Mouse (Mus musculus) midbrain, embryonic 12.5 days (tissue): ENCODE results near the gene Mpzl3. TPM values are rescaled to one million over a fixed set of nuclear protein-coding genes. Genes with fewer than 3 reads are reported as not detected.

ENCODE experiments used
- ATAC-seq: fragments of 200-750 bp; cut with Nextera tagmentation; 2 replicates; pipeline ENCODE4 v1.8.0; 2017; ENCODE audit warnings: low read depth, moderate TSS enrichment, moderate library complexity; ENCODE audit not compliant: low FRiP score
- H3K27ac ChIP-seq: fragments of 300-500 bp; sonication (generic); replicated peaks from 2 replicates; pipeline ENCODE4 v1.5.1; 2016; ENCODE audit warnings: mild to moderate bottlenecking
- H3K27me3 ChIP-seq: fragments of 300-500 bp; sonication (generic); 2 replicates; pipeline ENCODE4 v1.6.1; 2016; ENCODE audit warnings: mild to moderate bottlenecking
- H3K36me3 ChIP-seq: fragments of 300-500 bp; sonication (generic); 2 replicates; pipeline ENCODE4 v1.6.1; 2016
- H3K4me1 ChIP-seq: fragments of 300-500 bp; sonication (generic); 2 replicates; pipeline ENCODE4 v1.6.1; 2016
- H3K4me2 ChIP-seq: fragments of 300-500 bp; sonication (generic); replicated peaks from 2 replicates; pipeline ENCODE4 v1.6.1; 2016; ENCODE audit warnings: mild to moderate bottlenecking, moderate library complexity
- H3K4me3 ChIP-seq: fragments of 300-500 bp; sonication (generic); 2 replicates; pipeline ENCODE4 v1.5.1; 2016; ENCODE audit warnings: mild to moderate bottlenecking
- H3K9ac ChIP-seq: fragments of 300-500 bp; sonication (generic); replicated peaks from 2 replicates; pipeline ENCODE4 v1.6.1; 2016; ENCODE audit warnings: mild to moderate bottlenecking, moderate library complexity
- H3K9me3 ChIP-seq: fragments of 300-500 bp; sonication (generic); 2 replicates; pipeline ENCODE4 v1.6.1; 2016; ENCODE audit warnings: mild to moderate bottlenecking
- WGBS: fragments of 180-500 bp; shearing (Covaris S2); methylation state at CpG from one replicate; pipeline ENCODE4 v1.1.7; 2016; 5-methylcytosine and 5-hydroxymethylcytosine counted together
- polyA plus RNA-seq: library from polyadenylated mRNA; unstranded; fragments of >200 nt; fragmentation: Nextera tagmentation; extraction: Ambion mirVana; gene quantifications from 2 replicates; pipeline ENCODE4 v1.2.1, GENCODE M21; 2016

The Mpzl3 gene
- polyA plus RNA-seq, 1 experiment from 2014 or later: 2.4 TPM

DNA sequence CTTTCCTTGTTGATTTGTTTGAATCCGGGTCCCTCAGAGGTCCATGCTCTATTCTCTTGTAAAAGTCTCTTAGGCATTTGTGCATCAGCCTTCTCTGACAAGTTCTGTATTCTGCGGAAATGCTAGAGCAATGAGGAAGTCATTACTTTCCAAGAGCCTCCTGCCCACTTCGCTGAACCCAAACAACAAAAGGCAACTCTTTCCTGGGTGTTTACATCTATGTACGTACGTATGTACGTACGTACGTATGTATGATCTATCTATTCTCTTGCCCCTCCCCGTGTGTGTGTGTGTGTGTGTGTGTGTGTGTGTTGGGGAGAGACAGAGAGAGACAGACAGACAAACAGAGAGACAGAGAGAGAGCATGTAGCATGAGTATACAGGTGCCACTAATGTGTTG is 61.8 kb downstream of the Mpzl3 start:
- no peak overlapping the region for H3K9ac ChIP-seq
- H3K4me2 ChIP-seq: no peak overlapping the region
- peaks cover 14% of the 10 kb centered on the region for H3K4me1 ChIP-seq
- 68% methylated on average over 9 of the region's 9 CpGs for WGBS
- H3K36me3 ChIP-seq: no peaks in the 10 kb centered on the region
- H3K4me3 ChIP-seq: no peak overlapping the region
- ATAC-seq: no peak
- peaks cover 25% of the 10 kb centered on the region for H3K27me3 ChIP-seq
- H3K9me3 ChIP-seq: no peaks in the 10 kb centered on the region
- H3K27ac ChIP-seq: no peak overlapping the region

DNA sequence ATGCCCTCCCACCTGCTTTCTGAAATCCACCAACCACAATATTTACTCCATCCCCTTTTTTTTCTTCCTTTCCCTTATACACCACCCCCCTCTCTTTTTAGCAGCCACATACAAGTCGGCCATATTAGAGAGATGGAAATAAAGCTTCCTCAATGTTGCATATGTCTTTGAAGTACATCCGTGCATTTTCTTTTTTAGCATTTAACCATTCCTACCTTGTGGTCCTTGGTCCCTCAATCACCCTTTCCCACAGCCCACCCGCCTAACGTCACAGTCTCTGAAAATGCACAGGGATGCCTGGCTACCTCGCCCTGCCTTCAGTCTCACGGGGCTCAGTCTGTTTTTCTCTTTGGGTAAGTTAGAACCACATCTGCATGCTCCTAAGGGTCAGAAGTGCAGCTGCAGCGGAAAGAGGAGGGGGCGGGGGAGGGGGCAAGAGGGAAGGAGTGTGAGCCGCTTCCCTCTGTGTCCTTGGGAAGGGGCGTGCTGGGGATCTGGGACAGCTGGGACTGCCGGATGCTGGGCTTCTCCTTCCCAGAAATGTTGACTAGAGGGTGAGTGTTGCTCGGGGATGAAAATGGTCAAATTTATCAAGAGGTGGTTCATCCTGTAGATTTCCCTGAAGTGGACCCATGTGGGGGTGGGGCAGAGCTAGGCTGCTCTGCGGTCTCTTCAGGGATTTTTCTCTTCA is 62.9 kb downstream of the Mpzl3 start, which contains the start of gene Scn2b:
Gene Scn2b, plus strand, starts transcription at position 42 of the 691 bp plus-strand sequence.
- 2% methylated on average over 13 of the region's 13 CpGs for WGBS
- peak within 1 kb of the TSS; percentile 63 for H3K4me2 ChIP-seq
- H3K27me3 ChIP-seq: peaks cover 25% of the 10 kb centered on the region
- H3K9me3 ChIP-seq: no peaks in the 10 kb centered on the region
- H3K9ac ChIP-seq: peak within 1 kb of the TSS; percentile 80
- peak within 1 kb of the TSS; percentile 60 for H3K4me3 ChIP-seq
- H3K36me3 ChIP-seq: no peaks in the 10 kb centered on the region
- peak within 1 kb of the TSS; percentile 72 for H3K27ac ChIP-seq
- H3K4me1 ChIP-seq: peaks cover 23% of the 10 kb centered on the region
- ATAC-seq: no peak

DNA sequence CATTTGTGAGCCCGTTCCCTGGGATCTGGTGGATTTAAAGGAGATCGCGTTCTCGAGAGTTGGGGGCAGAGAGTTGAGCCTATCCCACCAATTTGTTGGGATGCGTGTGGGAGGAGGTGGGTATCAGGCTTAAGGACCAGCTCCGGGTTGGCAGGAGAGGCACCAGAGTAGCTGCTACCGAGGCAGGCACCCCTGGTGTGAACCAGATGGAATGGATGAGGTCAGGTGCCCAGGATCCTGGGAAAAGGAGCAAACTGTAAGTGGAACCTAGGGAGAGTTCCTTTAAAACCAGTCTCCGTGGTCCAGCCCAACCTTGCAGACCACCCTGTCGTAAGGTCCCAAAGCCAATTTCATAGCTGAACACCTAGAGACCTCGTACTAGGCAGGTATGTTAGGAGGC is 63.6 kb downstream of the Mpzl3 start:
- H3K4me2 ChIP-seq: peak overlapping the region; percentile 63
- H3K4me3 ChIP-seq: peak overlapping the region; percentile 60
- peak overlapping the region; percentile 80 for H3K9ac ChIP-seq
- ATAC-seq: no peak
- H3K4me1 ChIP-seq: peaks cover 23% of the 10 kb centered on the region
- H3K27ac ChIP-seq: no peak overlapping the region
- no peaks in the 10 kb centered on the region for H3K9me3 ChIP-seq
- WGBS: 30% methylated on average over 10 of the region's 10 CpGs
- peaks cover 22% of the 10 kb centered on the region for H3K27me3 ChIP-seq
- no peaks in the 10 kb centered on the region for H3K36me3 ChIP-seq

DNA sequence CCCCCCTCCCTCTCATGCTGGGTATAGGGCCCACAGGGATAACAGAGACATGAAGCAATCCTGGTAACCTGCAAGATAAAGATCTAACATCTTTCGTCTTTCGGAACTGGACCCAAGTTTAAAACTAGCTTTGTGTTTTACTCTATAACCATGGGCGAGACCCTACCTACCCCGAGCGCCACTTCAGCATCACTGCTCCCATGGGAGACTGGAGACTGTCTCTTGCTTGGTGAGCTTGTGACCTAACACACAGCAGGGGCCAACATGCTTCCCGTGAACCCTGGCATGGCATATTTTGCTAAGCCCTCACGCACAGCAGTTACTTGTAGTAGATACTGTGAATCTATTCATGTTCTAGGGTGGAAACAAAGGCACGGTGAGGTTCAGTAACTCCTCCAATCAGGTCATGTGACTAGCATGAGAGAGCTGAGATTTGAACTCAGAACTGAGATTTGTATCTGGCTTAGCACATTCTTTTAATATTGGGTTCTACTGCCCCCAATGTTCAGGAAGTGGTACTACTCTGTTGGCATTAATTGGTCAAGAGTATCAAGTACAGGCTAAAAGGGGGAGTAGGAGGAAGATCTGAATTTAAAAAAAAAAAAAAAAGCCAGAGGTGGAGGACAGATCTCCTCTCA is 64.4 kb downstream of the Mpzl3 start:
- H3K4me2 ChIP-seq: peak overlapping the region; percentile 63; the same call in 1 of the 2 replicates
- no peaks in the 10 kb centered on the region for H3K36me3 ChIP-seq
- H3K4me3 ChIP-seq: no peak overlapping the region
- no peak for ATAC-seq
- H3K27me3 ChIP-seq: peaks cover 22% of the 10 kb centered on the region
- 95% methylated on average over 8 of the region's 8 CpGs for WGBS
- no peaks in the 10 kb centered on the region for H3K9me3 ChIP-seq
- H3K4me1 ChIP-seq: peaks cover 23% of the 10 kb centered on the region
- H3K9ac ChIP-seq: no peak overlapping the region
- no peak overlapping the region for H3K27ac ChIP-seq

DNA sequence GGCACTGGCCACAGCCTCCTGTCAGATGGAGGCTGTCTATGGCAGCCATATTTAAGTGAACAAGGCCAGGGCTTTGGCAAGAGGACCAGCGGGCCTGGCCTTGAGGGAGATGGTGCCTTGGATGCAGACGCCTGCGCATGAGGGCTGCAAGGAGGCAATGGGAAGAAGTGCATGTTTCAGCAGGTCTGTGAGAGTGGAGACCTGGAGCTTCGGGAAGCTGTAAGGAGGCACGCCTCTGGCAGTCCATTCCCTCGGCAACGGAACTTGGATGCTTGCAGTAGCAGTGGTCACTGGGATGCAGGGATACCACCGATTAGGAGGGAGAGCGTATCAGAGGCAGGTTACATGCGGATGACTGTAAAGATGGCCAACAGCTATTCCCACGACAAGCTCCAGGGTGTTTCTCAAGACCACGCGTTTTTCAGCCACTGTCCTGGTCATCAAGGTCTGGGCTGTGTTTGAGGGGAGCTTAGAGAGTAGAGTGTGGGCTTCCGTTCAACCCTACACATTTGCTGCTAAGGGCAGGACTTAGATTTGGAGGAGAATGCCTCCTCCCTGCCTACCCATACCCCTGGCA is 65.1 kb downstream of the Mpzl3 start:
- no peaks in the 10 kb centered on the region for H3K9me3 ChIP-seq
- 89% methylated on average over 14 of the region's 14 CpGs for WGBS
- H3K4me2 ChIP-seq: no peak overlapping the region
- peaks cover 23% of the 10 kb centered on the region for H3K4me1 ChIP-seq
- no peak overlapping the region for H3K4me3 ChIP-seq
- no peak overlapping the region for H3K27ac ChIP-seq
- ATAC-seq: no peak
- H3K9ac ChIP-seq: no peak overlapping the region
- H3K27me3 ChIP-seq: peaks cover 22% of the 10 kb centered on the region
- H3K36me3 ChIP-seq: no peaks in the 10 kb centered on the region

DNA sequence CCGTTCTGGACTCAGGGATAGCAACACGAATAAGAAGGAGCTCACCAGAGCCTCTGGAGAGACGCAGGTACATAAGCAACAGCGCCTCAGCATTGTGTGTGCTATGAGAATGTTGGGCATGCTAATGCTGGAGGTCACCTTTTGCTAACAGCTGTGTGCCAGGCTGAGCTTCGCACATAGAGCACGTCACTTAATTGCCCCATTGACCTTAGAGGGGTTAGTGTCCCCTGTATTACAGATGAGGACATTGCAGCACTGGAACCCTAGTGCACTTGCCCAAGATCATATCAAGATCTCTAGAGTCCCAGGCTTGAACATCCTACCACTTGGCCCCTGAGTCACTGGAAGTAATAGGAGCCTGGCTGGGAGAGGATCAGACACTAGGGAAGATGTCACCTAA is 65.6 kb downstream of the Mpzl3 start:
- Histone ChIP-seq H3K9me3 (no peaks in the 10 kb centered on the region), H3K4me3 (no peak overlapping the region), H3K9ac (no peak overlapping the region), H3K4me1 (peaks cover 23% of the 10 kb centered on the region), H3K27me3 (peaks cover 22% of the 10 kb centered on the region), H3K27ac (no peak overlapping the region), H3K4me2 (no peak overlapping the region), H3K36me3 (peaks cover 4% of the 10 kb centered on the region; the same call in 1 of the 2 replicates)
- WGBS: 91% methylated on average over 6 of the region's 6 CpGs
- ATAC-seq: no peak

DNA sequence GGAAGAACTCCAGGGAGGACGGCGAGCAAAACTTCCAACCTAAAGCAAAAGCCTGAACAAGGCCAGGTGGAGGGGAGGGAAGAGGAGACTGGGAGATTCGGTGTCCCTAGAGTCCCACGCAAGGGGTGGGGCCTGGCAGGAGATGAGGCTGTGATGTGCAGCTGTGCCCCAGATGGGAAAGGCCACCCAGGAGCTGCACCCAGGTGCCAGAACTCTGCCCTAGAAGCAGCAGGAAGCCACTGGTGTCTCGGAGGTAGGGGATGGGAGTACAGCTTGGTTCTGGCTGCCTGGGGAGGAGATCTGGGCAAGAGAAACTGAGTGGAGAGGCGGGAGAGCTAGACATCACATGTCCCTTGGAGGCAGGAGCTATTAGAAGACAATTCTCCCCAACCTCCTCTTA is 66.0 kb downstream of the Mpzl3 start:
- WGBS: 64% methylated on average over 6 of the region's 6 CpGs
- no peak overlapping the region for H3K9ac ChIP-seq
- no peak for ATAC-seq

DNA sequence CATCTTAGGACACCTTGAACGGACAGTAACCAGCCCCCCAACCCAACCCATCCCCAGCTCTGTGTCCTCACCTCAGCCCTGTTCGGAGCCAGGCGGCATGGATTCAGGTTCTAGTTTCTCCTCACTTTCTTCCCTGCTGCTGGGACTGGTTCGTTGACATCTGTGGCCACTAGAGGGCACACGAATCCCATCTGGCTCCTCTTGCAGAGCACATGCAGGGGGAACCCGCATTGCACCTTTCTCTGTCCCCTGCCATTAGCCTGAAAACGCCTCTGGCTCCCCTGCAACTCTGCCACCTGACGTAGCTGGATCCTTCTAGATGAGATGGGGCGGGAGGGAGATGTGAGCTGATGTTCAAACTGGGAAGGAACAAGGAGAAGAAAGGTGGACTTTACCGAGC is 66.8 kb downstream of the Mpzl3 start:
- Histone ChIP-seq H3K9me3 (no peaks in the 10 kb centered on the region), H3K27me3 (peaks cover 12% of the 10 kb centered on the region; the same call in 1 of the 2 replicates), H3K4me1 (peaks cover 18% of the 10 kb centered on the region), H3K4me3 (no peak overlapping the region), H3K36me3 (peaks cover 5% of the 10 kb centered on the region; the same call in 1 of the 2 replicates), H3K27ac (no peak overlapping the region), H3K9ac (no peak overlapping the region; the same call in 1 of the 2 replicates), H3K4me2 (peak overlapping the region; percentile 29)
- ATAC-seq: peak; percentile 49; the same call in 1 of the 2 replicates
- WGBS: 7% methylated on average over 10 of the region's 10 CpGs

More for the DNA sequence above, 66.0 kb downstream of the Mpzl3 start:
- Histone ChIP-seq H3K4me2 (no peak overlapping the region), H3K36me3 (peaks cover 5% of the 10 kb centered on the region; the same call in 1 of the 2 replicates), H3K4me3 (no peak overlapping the region), H3K27me3 (peaks cover 20% of the 10 kb centered on the region), H3K27ac (no peak overlapping the region), H3K4me1 (peaks cover 20% of the 10 kb centered on the region), H3K9me3 (no peaks in the 10 kb centered on the region)

DNA sequence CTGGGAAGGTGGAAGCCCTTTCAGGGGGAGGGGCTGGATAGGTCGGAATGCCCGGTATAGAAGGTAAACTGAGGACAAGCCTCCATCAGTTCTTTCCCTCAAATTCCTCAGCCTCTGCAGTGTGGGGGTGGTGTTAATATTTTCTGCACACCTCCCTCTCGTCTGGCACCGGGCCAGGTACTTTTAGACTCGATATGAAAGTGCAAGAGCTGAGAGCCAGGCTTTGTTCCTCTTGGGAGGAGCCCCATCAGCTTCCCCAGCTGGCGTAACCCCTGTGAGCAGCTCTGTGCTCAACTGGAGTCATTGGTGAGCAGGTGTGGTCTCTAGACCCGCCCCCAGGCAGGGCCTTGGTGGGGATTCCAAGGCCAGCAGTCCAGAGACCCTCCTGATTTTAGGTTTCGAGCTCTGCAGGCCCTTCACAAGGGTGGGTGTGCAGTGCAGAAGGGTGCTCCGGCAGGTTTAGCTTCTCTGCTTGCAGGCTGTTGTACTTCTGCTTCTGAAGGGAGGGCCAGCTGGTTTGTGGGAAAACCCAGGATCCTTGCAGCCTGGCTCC is 67.3 kb downstream of the Mpzl3 start:
- Histone ChIP-seq H3K4me2 (peak overlapping the region; percentile 29; the same call in 1 of the 2 replicates), H3K27ac (no peak overlapping the region), H3K4me1 (peaks cover 18% of the 10 kb centered on the region), H3K9ac (no peak overlapping the region; the same call in 1 of the 2 replicates), H3K27me3 (0 out of 2 replicates have a peak, but pooled peaks cover 7% of the 10 kb centered on the region), H3K36me3 (peaks cover 5% of the 10 kb centered on the region; the same call in 1 of the 2 replicates), H3K4me3 (no peak overlapping the region), H3K9me3 (no peaks in the 10 kb centered on the region)
- 31% methylated on average over 9 of the region's 9 CpGs for WGBS
- ATAC-seq: 0 out of 2 replicates have a peak, but pooled peaks have one; percentile 23

DNA sequence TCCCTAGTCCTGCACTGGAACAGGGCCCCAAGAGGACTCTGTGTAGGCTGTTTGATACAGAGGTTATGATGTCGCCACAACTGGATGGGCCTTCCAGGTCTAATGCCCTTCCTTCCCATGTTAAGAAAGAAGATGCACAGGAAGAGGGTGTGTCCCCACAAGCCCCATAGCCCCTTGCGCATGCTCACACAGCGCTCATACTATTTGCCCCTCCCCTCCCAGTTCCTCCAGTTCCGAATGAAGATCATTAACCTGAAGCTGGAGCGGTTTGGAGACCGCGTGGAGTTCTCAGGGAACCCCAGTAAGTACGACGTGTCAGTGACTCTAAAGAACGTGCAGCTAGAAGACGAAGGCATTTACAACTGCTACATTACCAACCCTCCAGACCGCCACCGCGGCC is 70.2 kb downstream of the Mpzl3 start:
- Histone ChIP-seq H3K36me3 (peaks cover 5% of the 10 kb centered on the region; the same call in 1 of the 2 replicates), H3K27me3 (0 out of 2 replicates have a peak, but pooled peaks cover 6% of the 10 kb centered on the region), H3K4me3 (no peak overlapping the region), H3K4me1 (peaks cover 10% of the 10 kb centered on the region), H3K4me2 (no peak overlapping the region), H3K9ac (no peak overlapping the region), H3K9me3 (no peaks in the 10 kb centered on the region), H3K27ac (no peak overlapping the region)
- no peak for ATAC-seq
- 91% methylated on average over 14 of the region's 14 CpGs for WGBS

DNA sequence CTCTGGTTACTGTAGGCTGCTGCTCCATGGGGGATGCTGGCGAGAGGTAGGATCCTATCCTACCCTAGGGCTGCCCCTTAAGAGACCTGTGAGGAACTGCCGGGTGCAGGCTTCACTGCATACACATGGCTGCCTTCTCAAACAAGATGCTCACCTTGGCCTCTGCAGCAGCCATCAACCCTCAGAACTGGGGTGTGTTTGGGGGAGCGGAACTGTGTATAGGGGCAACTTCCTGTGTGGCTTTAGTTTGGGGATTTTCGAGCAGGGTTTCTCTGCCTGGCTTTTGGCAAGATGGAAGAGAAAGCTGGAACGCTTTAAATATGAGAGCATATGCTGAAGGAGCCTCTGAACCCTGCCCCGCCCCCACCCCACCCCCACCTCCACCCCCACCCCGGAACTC is 72.0 kb downstream of the Mpzl3 start:
- Histone ChIP-seq H3K4me1 (peaks cover 8% of the 10 kb centered on the region), H3K27me3 (0 out of 2 replicates have a peak, but pooled peaks cover under 1% of the 10 kb centered on the region), H3K4me3 (no peak overlapping the region), H3K9me3 (no peaks in the 10 kb centered on the region), H3K36me3 (peaks cover 5% of the 10 kb centered on the region; the same call in 1 of the 2 replicates), H3K9ac (no peak overlapping the region), H3K27ac (no peak overlapping the region), H3K4me2 (no peak overlapping the region)
- no peak for ATAC-seq
- WGBS: 62% methylated on average over 7 of the region's 7 CpGs
